Mouse (Mus musculus): ENCODE results near the gene Hoxd12.

Hoxd12 gene

GRCm38 (mm10) chr2:74674881-74675665, at the start of gene Hoxd12:
TSS of gene Hoxd12 (plus strand) at chr2:74675013.
- WGBS = 3% methylated on average over 47 of the region's 47 CpGs

GRCm38 (mm10) chr2:74635412-74635811, 39.4 kb upstream of the Hoxd12 start:
- 68% methylated on average over 4 of the region's 4 CpGs for WGBS

- whole genome bisulfite sequencing = 72% methylated on average over 5 of the region's 5 CpGs
Observed at GRCm38 (mm10) chr2:74642431-74642830, 32.4 kb upstream of the Hoxd12 start.

DNA sequence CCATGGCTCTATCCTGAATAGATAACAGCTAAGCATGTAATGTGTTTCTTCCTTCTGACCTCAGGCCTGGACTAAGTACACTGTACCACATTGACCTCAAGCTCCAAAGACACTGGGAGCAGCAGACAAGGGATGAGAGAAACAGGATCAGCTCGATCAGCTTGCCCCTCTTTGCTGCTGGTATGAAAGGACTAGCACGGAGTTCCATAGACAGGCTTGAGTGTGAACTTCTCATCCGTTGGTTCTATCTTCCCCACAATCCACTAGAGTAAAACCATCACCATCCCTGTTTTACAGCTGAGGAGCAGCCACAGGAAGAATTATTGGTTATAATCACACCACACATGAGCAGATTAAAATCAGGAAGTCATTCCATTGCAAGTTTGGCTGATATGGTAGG, 29.2 kb upstream of the Hoxd12 start:
- 84% methylated on average over 3 of the region's 3 CpGs for WGBS

GRCm38 (mm10) chr2:74647082-74647864, 27.5 kb upstream of the Hoxd12 start:
- 32% methylated on average over 7 of the region's 7 CpGs for WGBS

DNA sequence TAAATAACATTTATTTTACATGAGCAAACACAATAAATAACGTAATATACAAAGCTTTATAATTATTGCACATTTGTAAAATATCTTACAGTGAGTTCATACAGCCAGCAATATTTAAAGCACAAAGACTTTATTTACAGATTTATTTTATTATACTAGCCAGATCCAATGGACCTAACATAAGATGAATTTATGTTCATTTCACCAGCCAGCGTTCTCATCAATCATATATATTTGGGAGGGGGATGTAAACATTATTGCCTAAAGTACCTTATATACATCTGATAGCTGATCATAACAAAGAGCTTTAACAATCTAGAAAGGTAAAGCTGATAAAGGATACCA, 21.8 kb upstream of the Hoxd12 start:
- 35% methylated on average over 2 of the region's 2 CpGs for WGBS

DNA sequence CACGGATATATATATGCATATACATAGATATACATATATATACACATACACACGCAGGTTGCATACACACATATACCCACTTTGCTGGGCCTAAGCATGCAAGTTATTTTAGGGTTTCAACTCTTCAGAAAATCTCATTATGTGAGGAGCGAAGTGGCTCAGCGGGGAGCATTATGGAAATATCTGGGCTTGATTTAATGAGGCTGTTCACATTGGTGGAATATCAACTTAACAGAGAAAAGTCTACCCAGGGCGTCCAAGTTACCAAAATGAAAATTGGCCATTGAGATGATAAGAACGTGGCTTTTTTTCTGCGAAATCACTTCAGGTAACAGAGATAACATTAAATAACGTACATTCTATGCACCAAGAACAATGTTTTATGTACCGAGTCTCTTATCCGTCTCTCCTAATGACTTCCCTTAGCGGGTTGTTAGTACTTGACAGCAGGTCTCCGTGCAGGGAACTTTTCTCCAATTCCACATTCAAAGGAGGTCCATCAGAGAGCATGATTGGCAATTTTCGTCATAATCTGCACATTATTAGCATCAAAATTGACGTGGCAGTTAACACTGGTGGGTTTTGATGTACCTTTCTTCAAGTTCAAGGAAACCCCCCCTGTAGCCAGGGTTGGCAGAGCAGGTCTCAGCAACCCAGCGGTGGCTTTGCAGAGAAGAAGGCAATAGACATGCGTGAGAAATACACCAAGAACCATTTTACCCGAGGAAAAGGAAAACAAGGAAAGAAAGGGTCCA, 20.9 kb upstream of the Hoxd12 start:
- 15% methylated on average over 17 of the region's 17 CpGs for WGBS

- WGBS = 6% methylated on average over 20 of the region's 20 CpGs
Observed at GRCm38 (mm10) chr2:74654743-74655419, 19.9 kb upstream of the Hoxd12 start.

GRCm38 (mm10) chr2:74655420-74655781, 19.4 kb upstream of the Hoxd12 start:
- 3% methylated on average over 43 of the region's 47 CpGs for WGBS

- 2% methylated on average over 67 of the region's 69 CpGs for WGBS
Observed at GRCm38 (mm10) chr2:74655821-74656631, 18.8 kb upstream of the Hoxd12 start.

DNA sequence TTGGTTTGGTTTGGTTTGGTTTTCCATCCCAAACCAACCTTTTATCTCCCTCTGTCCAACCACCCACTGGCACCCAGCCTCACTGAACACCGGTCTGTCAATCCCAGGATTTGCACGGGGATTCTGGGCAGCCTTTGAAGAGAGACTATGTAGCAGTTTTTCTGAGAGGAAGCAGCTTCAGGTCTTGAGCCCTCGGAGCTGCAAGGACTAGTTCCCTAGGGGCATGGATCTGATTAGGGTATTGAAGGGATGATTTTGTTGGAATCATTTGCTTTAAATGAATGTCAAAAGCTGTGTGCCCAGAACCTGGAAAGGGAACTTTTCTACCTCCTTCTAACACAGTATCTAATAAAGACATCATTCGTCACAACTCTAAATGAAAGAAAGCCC, 18.2 kb upstream of the Hoxd12 start:
- WGBS = 4% methylated on average over 4 of the region's 4 CpGs

DNA sequence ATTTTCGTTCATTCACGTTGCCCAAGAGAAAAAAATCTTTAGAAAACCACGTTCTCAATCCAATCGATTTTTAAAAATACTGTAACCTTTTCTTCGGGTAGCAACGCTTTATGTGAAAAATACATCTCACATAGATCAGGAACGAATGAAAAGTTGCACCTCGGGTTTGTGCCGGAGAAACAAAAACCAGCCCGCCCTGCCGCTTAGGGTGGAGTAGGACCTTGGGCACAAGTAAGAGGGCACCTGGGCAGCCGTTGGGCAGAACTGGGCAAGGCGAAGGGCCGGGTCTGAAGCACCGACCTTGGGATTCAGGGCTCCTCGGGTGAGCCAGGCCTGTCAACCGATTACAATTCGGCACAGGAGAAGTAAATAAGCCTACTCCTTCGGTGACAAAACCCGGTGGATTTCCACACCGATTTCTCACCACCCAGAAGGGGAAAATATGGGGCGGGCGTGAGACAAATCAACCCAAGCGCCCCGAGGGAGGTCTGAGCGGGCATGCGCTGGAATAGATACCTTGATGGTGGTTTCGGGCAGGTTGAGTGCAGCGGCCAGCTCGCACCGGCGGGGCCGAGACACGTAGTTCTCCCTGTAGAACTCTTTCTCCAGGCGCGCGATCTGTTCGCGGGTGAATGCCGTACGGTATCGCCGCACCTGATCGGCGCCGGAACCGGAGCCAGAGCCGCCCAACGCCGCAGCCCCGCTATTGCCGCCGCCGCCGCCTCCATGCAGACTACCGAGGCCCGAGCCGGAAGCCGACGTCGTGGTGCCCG, 17.4 kb upstream of the Hoxd12 start:
- 4% methylated on average over 62 of the region's 62 CpGs for WGBS

- WGBS = 6% methylated on average over 15 of the region's 15 CpGs
Observed at GRCm38 (mm10) chr2:74658024-74658666, 16.7 kb upstream of the Hoxd12 start.

- WGBS = 2% methylated on average over 47 of the region's 47 CpGs
Observed at GRCm38 (mm10) chr2:74658667-74659371, 16.0 kb upstream of the Hoxd12 start.

- 4% methylated on average over 28 of the region's 28 CpGs for WGBS
Observed at GRCm38 (mm10) chr2:74659507-74660005, 15.3 kb upstream of the Hoxd12 start, which contains the start of gene Evx2. TSS of gene Evx2 (minus strand) at chr2:74659557.

GRCm38 (mm10) chr2:74660421-74661375, 14.1 kb upstream of the Hoxd12 start:
- 5% methylated on average over 30 of the region's 30 CpGs for WGBS

- under 1% methylated on average over 14 of the region's 14 CpGs for WGBS
Observed at GRCm38 (mm10) chr2:74661685-74662084, 13.1 kb upstream of the Hoxd12 start.
